Mouse (Mus musculus) frontal cortex, postnatal 14 days (tissue): ENCODE results near the gene Notch3.
"Not testable (repeated sequence)": the region's sequence is repeated elsewhere in the genome, so short reads cannot be mapped to it uniquely, and the experiment has no call there.

Source experiments
- DNase-seq, 2 experiments: peaks; one replicate each; pipeline ENCODE4 v3.0.0; 2022; ENCODE audit warnings: low spot score in 2 of 2

The Notch3 gene

DNA sequence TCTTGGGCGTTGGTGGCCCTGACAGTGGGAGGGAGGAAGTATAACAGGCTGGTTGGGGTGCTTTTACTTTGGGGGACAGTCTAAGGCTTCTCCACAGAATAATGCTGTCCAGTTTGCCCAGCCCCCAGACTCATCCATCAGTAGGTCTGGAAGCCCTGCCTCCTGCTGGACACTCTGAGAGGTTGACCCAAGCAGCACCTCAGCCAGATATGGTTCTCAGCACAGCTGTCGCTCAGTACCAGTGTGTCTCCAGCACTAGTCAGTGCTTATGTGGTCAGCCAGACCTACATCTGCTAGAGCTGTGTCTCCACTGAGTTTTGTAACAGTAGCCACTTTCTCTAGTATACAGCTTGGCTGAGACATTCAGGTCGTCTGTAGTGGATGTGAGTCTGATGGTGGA, 48.2 kb downstream of the Notch3 start:
- no peak for DNase-seq

DNA sequence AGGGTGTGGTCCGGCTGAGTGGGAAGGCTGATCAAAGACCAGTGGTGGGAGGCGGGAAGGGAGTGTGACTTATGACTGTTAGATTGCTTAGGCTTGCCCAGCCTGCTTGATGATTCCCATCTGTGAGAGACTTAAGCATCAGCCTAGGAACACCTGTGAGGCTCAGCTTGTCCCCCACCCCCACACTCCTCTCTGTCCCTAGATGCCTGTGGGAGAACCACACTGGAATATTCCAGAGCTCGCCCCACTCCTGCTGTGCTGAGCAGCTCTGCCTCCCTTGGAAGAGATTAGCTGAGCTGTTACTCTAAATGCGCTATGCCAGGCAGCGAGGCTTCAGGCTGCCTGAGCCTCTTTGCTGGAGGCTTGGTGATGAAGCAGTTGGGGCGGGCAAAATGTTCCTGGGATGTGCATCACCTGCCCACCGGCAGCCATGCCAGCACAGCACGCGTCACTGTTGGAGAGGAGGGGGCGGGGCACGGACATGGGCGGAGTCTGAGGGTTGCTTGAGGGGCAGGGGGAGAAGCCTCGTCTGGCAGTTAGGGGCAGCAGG, 48.7 kb downstream of the Notch3 start:
- peak in 1 of 2 experiments; percentile 45 for DNase-seq

DNA sequence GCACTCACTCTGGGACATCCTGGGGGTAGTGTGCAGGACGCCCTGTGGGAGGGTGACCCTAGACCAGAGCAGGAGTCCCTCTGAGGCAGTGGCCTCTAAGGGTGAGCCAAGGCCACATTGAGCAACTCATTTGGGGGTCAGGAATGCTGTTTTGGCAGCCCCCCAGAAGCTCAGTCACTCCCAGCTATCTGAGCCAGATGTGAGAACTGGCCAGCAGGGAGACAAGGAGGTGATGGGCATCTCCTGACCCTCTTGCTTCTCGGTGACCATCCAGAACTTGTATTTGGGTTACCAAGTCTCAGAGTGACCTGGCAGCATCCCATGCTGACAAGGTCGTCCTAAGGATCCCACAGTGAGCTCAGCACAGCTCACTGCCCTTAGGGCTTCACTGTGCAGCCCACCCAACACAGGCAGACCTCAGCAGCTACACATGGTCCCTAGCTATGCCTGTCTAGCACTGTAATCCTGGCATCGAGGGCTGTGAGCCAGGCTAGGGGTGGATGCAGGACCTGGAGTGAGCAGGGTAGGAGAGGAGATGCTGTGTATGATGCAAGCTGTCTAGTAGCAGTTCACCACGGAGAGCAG, 49.3 kb downstream of the Notch3 start:
- no peak for DNase-seq

DNA sequence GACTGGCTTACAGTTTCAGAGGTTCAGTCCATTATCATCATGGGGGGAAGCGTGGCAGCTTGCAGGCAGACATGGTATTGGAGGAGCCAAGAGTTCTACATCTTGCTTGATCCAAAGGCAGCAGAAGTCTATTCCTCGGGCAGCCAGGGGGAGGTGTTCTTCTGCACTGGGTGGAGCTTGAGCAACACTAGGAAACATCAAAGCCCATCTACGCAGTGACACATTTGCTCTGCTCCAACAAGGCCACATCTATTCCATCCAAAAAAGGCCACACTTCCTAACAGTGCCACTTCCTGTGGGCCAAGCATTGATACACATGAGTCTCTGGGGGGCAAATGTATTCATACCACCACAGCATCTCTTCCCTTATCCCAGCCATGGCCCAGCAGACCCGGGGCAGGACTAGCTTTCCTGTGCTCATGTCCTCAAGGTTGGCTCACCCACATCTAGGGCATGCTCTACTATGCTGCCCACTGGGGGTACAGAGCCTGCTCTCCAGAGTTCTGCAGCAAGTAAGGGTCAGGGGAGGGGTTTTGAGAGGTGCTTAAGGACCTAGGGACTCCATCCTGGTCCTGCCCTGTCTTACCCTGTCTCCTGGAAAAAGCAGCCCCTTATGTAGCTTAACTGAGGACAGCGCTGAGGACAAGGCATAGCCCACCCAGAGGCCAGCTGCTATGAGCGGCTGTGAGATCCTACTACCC, 49.9 kb downstream of the Notch3 start:
- DNase-seq: no peak

DNA sequence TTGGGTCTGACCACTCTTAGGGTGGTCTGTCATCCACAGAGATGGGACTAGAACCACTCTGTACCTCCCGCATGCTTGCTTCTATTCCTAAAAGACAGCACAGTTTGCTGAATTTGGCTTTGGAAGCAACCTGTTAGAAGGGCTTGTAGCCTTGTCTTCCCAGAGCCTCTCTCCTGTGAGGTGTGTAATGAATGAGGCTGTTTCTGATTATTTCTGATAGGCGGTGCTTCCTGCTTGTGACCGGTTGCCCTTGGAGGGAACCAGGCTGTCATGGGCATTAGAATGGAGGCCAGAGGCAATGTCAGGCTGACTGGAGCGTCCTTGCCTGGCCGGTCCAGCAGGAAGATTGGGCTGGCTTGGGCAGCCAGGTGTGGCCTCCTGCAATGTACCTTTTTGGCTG, 52.2 kb downstream of the Notch3 start:
- DNase-seq: not testable (repeated sequence)

DNA sequence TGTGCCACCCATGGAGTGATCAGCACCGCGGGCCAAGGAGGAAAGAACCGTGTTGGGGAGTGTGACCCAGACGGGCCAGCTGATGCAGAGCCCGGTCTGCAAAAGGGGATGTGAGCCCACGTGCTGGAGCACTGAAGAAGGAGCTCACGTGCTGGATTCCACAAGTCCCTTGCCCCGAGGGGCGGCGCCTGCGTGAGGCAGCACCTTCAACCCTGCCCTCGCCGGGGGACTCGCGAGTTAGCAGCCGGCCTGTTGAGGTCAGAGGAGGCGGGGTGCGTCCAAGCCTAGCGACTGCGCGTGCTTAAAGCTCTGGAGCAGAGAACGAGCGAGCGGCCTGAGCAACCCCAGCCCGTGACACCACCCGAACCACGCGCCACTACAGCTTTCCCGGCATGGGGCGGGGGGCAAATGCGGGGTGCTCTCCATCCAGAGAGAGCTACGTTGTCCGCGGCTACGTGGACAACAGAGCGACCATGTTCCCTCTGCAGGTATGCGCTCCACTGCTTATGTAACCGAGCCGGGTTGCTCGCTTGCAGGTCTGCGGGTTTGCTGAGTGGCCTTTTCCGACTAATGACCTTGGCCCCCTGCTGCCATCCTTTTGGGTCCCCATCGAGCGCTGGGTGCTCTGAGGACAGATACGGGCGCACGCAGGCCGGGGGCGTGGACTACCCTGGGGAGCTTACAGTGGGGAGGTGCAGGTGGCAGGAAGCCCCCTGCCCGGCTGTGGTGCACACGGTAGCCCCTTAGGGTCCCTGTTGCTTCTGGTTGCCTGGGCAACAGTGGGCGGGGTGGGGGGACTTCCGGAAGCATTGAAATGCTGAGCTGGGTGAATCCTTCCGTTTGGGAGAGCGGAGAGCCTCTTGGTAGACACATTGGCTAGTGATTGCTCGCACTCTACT, 52.9 kb downstream of the Notch3 start:
- DNase-seq: peak in 1 of 2 experiments; percentile 51

DNA sequence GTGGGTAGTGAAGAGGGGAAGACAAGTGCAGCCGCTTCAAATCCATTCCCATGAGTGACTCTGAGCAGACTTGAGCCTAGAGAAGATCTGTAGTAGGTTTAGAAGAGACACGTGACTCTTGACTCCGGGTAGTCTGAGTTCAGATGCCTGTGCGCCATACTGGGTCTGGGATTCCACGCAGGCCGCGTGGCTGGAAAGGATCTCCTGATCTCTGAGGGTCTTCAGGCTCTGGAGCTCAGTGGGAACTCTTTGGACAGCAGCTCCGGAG, 53.5 kb downstream of the Notch3 start:
- no peak for DNase-seq

DNA sequence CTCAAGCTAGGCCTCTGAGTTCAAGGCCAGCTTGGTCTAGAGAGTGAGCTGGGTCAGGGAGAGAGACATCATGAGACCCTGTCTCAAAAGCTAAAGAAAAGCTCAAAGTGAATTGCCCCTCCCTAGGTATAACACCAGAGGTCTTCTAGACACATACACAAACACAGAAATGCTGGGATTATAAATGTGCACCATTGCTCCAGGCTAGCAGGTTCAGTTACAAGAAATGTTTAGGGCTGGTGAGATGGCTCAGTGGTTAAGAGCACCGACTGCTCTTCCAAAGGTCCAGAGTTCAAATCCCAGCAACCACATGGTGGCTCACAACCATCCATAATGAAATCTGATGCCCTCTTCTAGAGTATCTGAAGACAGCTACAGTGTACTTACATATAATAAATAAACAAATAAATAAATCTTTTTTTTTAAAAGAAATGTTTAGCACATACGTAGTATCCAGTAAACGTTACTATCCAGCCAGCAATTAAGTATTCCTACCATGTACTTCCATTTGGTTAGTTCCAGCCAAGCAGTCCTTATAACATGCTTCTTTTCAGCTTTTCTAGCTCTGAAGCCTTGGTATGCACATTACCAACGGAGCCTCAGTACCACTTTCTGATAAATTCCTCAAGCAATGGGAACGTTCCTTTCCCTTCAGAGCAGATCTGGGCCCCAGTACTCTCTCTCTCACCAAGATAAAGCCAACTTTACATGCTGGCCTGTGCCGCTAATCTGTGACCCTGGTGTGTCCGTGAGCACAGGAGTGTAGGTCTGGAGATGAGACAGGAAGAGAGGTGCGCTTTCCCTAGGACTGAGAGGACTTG, 54.0 kb downstream of the Notch3 start:
- no peak for DNase-seq

DNA sequence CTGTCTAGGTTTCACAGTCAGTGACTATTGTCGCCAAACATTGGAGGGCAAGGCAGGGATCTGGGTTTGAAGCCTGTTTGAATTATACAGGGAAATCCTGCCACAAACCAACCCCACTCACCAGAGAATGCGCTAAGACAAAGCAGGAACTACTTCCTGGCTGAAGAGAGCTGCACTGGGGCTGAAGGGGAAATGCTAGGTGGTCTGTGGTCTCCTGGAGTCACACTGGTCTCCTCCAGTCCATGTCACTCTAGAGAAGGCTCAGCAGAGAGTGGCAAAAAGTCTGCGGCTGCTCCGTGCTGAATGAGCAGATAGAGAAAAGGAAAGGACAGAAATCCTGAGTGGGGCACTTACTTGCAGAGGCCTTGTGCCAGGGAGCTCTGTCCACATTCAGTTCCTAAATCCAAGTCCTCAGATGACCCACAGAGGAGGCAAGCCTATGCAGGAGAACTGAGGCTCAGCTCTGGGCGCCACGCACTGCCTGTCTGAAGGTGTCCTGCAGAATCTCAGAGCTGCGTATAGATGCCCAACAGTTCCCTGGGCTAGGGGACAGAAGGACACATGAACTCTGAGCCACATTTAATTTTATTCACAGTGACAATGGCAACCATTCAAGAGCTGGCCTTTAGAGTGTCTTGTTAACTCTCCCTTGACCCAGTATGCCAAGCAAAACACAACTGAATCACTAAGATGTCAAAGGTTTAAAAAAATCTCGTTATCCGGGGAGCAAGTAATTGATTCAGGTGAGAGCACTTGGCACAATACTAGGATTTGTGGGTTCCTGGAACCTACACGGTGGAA, 55.5 kb downstream of the Notch3 start:
- DNase-seq: no peak

DNA sequence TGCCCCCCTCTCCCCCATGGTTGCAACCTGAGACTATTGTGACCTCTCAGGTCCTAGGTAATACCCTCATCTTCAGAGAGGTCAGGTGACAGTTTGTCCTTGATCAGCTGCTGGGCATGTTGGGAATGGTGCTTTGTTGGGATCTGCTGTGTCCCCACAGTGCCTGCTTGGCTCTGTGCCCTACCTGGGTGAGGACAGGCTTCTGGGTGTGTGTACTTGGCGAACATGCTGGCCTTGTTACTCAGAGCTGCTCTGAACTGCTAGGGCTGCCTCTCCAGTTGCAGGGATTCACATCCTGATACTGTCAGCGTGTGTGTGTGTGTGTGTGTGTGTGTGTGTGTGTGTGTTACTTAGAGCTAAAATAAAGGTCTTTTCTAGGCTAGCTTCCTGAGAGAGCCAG, 56.2 kb downstream of the Notch3 start:
- no peak for DNase-seq

DNA sequence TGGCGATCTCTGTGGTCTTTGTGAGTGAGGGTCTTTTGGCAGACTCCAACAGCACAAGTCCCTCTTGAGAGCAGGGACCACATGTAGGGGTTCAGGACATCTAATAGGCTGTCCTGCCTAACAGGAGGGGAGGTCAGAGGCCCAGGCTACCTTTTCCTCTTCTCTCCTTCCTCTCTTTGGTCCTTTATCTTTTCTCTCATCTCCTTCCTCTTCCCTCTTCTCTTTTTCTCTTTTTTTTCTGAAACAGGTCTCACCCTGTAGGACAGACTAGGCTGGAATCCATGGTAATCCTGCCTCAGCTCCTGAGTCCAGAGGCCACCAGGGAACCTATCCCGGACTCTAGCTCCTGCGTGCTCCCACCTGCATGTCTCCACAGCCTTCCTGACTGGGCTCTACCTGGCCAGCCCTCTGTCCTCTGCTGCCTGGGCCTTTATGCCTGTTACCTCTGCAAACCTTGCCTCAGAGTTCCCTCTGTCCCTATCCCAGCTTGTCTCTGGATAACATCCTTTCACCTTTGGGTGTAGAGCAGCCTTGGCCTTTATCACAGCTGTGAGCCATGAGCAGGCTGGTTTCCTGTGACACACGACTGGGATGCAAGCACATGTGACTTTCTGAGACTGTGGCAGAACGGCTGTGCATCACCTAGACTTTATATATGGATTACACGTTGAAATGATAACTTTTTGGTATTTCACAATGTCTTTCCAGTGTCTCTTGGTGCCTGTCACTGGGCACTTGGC, 57.3 kb downstream of the Notch3 start:
- DNase-seq: no peak

DNA sequence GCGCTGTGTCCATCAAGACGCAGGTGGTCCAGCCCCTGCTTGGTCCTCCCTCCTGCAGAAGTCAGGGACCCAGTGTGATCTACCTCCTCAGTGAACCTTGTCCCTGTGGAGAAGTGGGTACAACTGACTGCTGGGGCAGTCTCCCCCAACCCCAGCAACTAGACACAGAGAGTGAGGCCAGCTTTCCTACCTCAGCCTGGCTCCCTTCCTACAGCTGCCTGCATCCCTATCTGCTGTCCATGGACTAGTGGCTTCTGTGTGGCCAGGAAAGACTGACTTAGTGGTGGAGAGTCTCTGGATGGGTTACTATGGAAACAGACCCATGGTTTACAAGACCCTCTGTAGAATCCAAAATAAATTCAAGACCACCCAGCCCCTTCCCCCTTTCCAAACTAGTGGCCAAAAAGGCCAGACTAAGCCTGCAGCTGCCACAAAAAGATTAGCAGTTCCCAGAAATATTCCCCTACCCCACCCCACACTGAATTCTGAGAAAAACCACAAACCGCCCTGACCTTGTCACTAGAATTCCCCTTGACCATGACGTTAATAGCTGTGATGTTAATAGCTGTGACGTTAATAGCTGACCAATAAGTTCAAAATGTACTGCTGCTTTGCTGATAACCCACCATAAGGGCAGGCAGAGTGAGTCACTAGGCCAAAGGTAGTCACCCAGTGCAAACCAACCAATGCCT, 58.2 kb downstream of the Notch3 start:
- DNase-seq: not testable (repeated sequence)

DNA sequence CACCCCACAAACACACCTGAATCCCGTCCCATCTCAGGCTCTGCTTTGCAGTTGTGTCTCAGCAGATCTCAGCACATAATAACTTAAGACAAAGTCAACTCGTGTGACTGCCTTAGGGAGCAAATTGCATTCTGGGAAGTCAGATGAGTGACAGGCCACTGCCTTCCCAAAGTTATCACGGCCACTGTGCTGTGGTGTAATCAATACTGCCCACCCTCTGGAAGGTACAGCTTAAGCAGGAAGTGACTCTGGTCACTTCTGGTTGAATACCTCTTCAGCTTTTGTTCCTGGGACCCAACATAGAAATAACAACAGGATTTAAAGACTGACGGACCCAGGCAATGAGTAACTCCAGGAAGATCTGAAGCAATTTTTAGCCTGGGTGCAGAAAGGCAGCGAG, 58.8 kb downstream of the Notch3 start:
- no peak for DNase-seq

DNA sequence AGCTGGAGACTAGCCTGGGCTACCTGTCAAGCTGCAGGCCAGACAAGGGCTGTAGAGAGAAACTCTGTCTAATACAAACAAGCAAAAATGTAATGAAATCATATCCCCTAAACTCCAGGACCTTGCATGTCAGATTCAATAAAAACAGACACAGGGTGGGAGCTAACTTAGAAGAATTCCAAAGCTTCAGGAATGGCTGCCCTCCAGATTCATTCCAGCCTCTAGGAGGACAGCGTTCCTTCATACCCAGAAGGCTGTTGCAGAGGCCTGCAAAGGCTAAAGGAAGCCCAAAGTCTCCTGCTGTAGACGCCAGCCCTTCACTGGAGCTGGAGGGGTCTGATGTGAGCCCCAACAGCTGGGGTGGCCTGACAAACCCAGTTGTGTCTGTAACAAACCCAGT, 60.3 kb downstream of the Notch3 start:
- DNase-seq: no peak

DNA sequence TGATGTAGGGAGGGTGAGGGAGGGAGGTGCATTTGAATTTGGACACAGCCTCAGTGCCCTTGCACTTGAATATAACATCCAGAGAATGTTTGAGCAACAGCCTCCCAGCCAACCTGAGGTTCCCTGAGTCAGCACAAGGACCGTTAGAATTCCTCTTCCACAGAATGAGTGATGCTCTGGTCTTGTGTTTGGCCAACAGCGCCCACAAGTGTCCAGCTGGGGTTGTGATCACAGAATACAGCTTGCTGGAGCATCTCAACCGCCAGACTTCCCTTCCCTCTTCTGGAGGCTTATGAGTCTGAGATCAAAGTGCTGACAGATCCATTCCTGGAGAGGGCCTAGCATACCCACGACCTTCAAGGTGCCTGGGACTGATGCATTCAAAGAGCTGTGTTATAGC, 63.6 kb downstream of the Notch3 start:
- DNase-seq: no peak

DNA sequence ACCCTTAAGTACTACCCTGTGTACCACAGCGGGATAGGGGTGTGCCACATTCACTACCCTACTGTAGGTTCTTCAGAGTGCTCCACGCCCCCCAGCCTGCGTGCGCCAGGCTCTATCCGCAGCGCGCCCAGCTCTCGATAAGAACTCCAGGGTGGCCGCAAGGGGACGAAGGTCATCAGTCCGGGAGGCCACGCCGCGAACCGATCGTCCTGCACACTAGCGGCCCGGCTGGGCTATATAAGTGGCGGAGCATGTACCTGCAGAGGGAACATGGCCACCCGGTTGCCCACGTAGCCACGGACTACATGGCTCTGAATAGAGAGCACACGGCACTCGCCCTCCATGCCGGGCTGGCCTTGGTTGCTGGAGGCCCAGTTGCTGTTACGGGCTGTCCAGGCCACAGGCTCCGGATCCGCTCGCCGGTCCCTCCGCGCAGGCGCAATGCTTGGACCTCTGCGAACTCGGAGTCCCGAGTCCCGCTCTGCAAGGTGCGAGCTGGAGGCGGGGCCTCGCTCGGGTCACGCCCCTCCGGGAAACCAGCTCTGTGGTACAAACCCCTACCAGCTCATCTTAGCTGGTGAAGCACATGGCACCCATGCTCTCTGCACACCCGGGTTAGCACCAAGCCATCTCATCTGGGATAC, 66.6 kb downstream of the Notch3 start:
- no peak for DNase-seq

DNA sequence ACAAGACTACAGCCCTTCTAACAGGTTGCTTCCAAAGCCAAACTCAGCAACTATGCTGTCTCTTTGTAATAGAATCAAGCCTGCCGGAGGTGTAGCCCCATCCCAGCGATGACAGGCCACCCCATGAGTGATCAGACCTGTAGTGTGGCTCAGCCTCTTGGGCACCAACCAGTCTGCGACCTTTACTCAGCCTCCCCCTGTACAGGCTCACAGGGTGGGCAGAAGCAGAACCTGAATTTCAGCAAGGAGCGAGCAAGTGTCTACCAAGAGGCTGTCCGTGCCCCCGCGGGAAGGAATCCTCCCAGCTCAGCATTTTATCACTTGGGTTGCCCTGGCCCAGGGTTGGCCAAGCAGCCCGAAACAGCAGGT, 67.1 kb downstream of the Notch3 start:
- no peak for DNase-seq

DNA sequence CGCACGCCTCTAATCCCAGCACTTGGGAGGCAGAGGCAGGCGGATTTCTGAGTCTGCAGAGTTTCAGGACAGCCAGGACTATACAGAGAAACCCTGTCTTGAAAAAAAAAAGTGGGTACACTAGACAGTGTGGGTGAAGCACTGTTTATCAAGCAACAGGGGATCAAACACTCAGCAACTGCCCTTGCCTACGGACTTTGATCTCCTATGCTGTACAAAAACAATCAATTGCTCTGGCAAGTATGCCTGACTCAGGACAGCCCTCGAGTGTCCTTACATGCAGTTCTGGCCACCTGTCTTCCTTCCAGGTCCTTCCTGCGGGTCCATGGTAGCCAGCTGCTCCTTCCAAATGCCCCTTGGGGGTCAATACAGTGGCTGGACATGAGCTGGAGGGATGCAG, 67.7 kb downstream of the Notch3 start:
- DNase-seq: not testable (repeated sequence)

DNA sequence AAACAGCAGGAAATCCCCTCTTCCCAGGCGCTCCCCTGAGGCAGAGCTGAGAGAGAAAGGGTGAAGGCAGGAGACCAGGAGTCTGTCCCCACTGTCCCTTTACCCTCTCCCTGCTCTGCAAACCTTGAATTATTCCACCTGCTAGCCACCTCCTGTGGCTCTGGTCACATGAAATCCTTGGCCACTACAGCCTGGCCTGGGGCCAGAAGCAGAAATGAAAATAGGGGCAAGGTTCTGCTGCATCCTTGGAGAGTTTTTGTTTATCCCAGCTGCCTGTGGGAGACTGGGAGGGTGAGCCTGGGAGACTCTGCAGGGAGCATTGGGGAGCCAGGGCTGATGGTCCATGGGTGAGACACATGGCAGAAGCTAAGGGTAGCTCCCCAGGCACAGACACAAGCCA, 69.0 kb downstream of the Notch3 start:
- DNase-seq: no peak
